Mouse (Mus musculus) C2C12 (cell line): Measurements from ENCODE around the gene Rpl12. TPM values are rescaled to one million over a fixed set of nuclear protein-coding genes. Genes with fewer than 3 reads are reported as not detected.

ENCODE experiments used
- H3K27me3 ChIP-seq: one replicate; pipeline ENCODE4 v1.6.1; 2011; ENCODE audit not compliant: control insufficient read depth, insufficient read depth, insufficient read length
- H3K36me3 ChIP-seq: one replicate; pipeline ENCODE4 v1.6.1; 2011; ENCODE audit not compliant: control insufficient read depth, insufficient read depth
- H3K4me3 ChIP-seq: one replicate; pipeline ENCODE4 v1.5.1; 2011; ENCODE audit warnings: mild to moderate bottlenecking, control low read depth; ENCODE audit not compliant: poor library complexity, insufficient read depth, severe bottlenecking
- H3K79me2 ChIP-seq: one replicate; pipeline ENCODE4 v1.6.1; 2011; ENCODE audit not compliant: control insufficient read depth, insufficient read depth
- H3K79me3 ChIP-seq: one replicate; pipeline ENCODE4 v1.6.1; 2011; ENCODE audit warnings: low read depth, control low read depth
- H3ac ChIP-seq: one replicate; pipeline ENCODE3; 2011; ENCODE audit warnings: low read depth; ENCODE audit not compliant: control insufficient read depth, insufficient read length
- CEBPB ChIP-seq: IDR thresholded peaks from one replicate; pipeline ENCODE4 v1.6.1; 2011; ENCODE audit warnings: low read depth, mild to moderate bottlenecking, control low read depth, moderate library complexity
- CTCF ChIP-seq: IDR thresholded peaks from one replicate; pipeline ENCODE4 v1.5.1; 2011; ENCODE audit not compliant: control insufficient read depth, insufficient read depth, insufficient read length
- FOSL1 ChIP-seq: IDR thresholded peaks from one replicate; pipeline ENCODE4 v1.8.0; 2011; ENCODE audit warnings: mild to moderate bottlenecking, low read length; ENCODE audit not compliant: poor library complexity, insufficient read depth, severe bottlenecking
- MAX ChIP-seq: IDR thresholded peaks from one replicate; pipeline ENCODE4 v1.6.1; 2011; ENCODE audit warnings: mild to moderate bottlenecking, control low read depth
- MYOD1 ChIP-seq: IDR thresholded peaks from one replicate; pipeline ENCODE4 v1.6.1; 2011; ENCODE audit warnings: low read depth; ENCODE audit not compliant: control insufficient read depth, insufficient read length
- MYOG ChIP-seq: IDR thresholded peaks from one replicate; pipeline ENCODE4 v1.6.1; 2011; ENCODE audit not compliant: control insufficient read depth, insufficient read length; ENCODE audit errors: extremely low read depth
- USF1 ChIP-seq: IDR thresholded peaks from one replicate; pipeline ENCODE4 v1.6.1; 2011; ENCODE audit warnings: low read depth, mild to moderate bottlenecking, control low read depth, moderate library complexity
- polyA plus RNA-seq: library from polyadenylated mRNA; unstranded; fragments of >200 nt; fragmentation: generic; extraction: Trizol; gene quantifications from one replicate; pipeline ENCODE4 v1.2.1, GENCODE M21; 2012; ENCODE audit warnings: missing spikeins

The Rpl12 gene
- polyA plus RNA-seq, 1 experiment = 3,677 TPM

- H3K79me2 ChIP-seq = peaks cover 16% of the 10 kb centered on the region
- peaks cover 7% of the 10 kb centered on the region for H3K36me3 ChIP-seq
- no peaks in the 10 kb centered on the region for H3K27me3 ChIP-seq
- TF ChIP-seq FOSL1 (no peak), MAX (no peak), CTCF (no peak), MYOG (no peak), CEBPB (no peak), MYOD1 (no peak), USF1 (no peak)
- peaks cover 1% of the 10 kb centered on the region for H3K79me3 ChIP-seq
- no peak overlapping the region for H3ac ChIP-seq
- no peak overlapping the region for H3K4me3 ChIP-seq
Measured at GRCm38 (mm10) chr2:32969326-32969725, 8.0 kb downstream of the Rpl12 start.

GRCm38 (mm10) chr2:32971235-32971634, 9.9 kb downstream of the Rpl12 start:
- H3K4me3 ChIP-seq = no peak overlapping the region
- H3K36me3 ChIP-seq = no peaks in the 10 kb centered on the region

GRCm38 (mm10) chr2:32974216-32974615, 12.9 kb downstream of the Rpl12 start:
- H3K79me2 ChIP-seq = no peaks in the 10 kb centered on the region
- no peaks in the 10 kb centered on the region for H3K36me3 ChIP-seq
- H3ac ChIP-seq = no peak overlapping the region
- H3K4me3 ChIP-seq = no peak overlapping the region
- no peaks in the 10 kb centered on the region for H3K79me3 ChIP-seq
- TF ChIP-seq USF1 = no peak
- no peak for TF ChIP-seq CEBPB
- no peak for TF ChIP-seq FOSL1
- no peak for TF ChIP-seq MAX
- TF ChIP-seq CTCF = no peak
- TF ChIP-seq MYOG = no peak
- no peak for TF ChIP-seq MYOD1
- H3K27me3 ChIP-seq = no peaks in the 10 kb centered on the region

More at GRCm38 (mm10) chr2:32971235-32971634, 9.9 kb downstream of the Rpl12 start:
- no peaks in the 10 kb centered on the region for H3K27me3 ChIP-seq
- H3ac ChIP-seq = no peak overlapping the region
- TF ChIP-seq MYOD1 (no peak), CEBPB (no peak), USF1 (no peak), MYOG (no peak), CTCF (no peak)
- no peaks in the 10 kb centered on the region for H3K79me3 ChIP-seq
- peaks cover 8% of the 10 kb centered on the region for H3K79me2 ChIP-seq

GRCm38 (mm10) chr2:32977114-32977513, 15.8 kb downstream of the Rpl12 start:
- H3K4me3 ChIP-seq = no peak overlapping the region
- no peak for TF ChIP-seq USF1
- no peak for TF ChIP-seq CTCF
- TF ChIP-seq MYOG = no peak
- TF ChIP-seq MYOD1 = no peak
- TF ChIP-seq CEBPB = no peak
- no peak for TF ChIP-seq FOSL1
- no peak for TF ChIP-seq MAX
- H3ac ChIP-seq = no peak overlapping the region
- no peaks in the 10 kb centered on the region for H3K79me3 ChIP-seq
- H3K79me2 ChIP-seq = no peaks in the 10 kb centered on the region
- H3K27me3 ChIP-seq = no peaks in the 10 kb centered on the region
- no peaks in the 10 kb centered on the region for H3K36me3 ChIP-seq

- Histone ChIP-seq H3K36me3 (no peaks in the 10 kb centered on the region), H3K79me3 (no peaks in the 10 kb centered on the region), H3ac (no peak overlapping the region), H3K4me3 (no peak overlapping the region), H3K79me2 (no peaks in the 10 kb centered on the region), H3K27me3 (no peaks in the 10 kb centered on the region)
- no peak for TF ChIP-seq CTCF
- no peak for TF ChIP-seq MYOD1
- no peak for TF ChIP-seq CEBPB
- TF ChIP-seq USF1 = no peak
- TF ChIP-seq MYOG = no peak
- TF ChIP-seq MAX = no peak
- TF ChIP-seq FOSL1 = no peak
Measured at GRCm38 (mm10) chr2:32978675-32979074, 17.3 kb downstream of the Rpl12 start.

GRCm38 (mm10) chr2:32979675-32980074, 18.3 kb downstream of the Rpl12 start:
- TF ChIP-seq CEBPB (no peak), CTCF (no peak), MAX (no peak), USF1 (no peak), FOSL1 (no peak)
- no peaks in the 10 kb centered on the region for H3K79me3 ChIP-seq
- H3K79me2 ChIP-seq = no peaks in the 10 kb centered on the region
- H3K4me3 ChIP-seq = no peak overlapping the region
- H3K36me3 ChIP-seq = no peaks in the 10 kb centered on the region
- H3K27me3 ChIP-seq = no peaks in the 10 kb centered on the region
- H3ac ChIP-seq = no peak overlapping the region
